Mouse (Mus musculus): ENCODE data around the gene Skor1.

Gene Skor1

DNA sequence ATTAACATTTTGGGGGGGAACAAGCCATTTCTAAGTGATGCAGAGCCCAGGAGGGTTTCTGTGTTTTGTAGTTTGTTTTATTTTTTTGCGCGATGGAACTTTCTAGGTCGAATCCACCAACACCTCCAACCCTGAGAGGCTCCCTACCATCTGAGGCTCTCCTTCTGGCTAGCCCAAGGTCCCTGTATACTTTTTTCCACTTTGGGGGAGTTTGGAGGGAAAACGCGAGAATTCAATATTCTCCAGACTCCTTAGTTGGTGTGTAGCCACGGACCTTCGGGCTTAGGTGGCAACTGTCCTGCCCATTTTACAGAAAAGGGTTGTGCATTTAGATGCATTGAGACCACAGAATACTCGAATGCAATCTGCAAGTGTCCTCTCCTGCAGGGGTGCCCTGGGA, 12.5 kb downstream of the Skor1 start:
- no peak for DNase-seq (ENCODE audit: inconsistent age in 2 of 2, low spot score in 1 of 2)

DNA sequence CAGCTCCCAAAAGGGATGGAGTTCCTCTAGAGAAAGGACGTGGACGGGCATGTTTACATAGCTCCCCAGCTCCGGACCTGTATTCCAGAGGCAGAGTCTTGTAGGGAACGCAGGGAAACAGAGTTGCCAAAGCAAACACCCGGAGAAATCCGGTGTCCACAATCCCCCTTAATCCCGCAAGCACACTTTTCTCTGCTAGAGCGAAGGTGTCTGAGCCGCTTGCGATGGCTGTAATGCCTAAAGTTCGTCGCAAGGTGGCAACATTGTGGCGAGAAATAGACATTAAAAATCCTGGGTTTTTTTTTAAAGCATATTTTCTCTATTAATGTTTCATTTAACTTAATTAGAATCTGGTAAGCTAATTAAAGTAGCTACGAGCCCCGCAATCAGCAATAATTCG, 13.0 kb downstream of the Skor1 start:
- DNase-seq (ENCODE audit: inconsistent age in 2 of 2, low spot score in 1 of 2) = peak; percentile 41 to 83

DNA sequence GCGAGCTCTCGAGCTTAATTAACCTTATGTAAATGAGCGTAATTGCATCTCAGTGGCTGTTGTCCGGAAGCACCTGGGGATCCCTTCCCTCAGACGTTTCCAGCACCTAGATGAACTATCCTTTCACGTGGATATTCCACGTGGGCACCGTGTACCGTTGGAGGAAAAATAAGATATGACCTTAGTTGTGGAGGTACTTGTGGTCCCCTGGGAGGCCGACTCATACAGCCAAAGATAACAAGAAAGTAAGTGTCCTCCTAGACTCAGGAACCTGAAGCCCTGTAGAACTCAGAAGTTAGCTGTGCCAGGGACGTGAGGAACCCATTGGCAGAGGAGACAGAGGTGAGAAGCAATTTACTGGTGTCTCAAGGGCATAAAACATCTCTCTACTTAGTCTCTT, 13.4 kb downstream of the Skor1 start:
- DNase-seq (ENCODE audit: inconsistent age in 2 of 2, low spot score in 1 of 2) = no peak

DNA sequence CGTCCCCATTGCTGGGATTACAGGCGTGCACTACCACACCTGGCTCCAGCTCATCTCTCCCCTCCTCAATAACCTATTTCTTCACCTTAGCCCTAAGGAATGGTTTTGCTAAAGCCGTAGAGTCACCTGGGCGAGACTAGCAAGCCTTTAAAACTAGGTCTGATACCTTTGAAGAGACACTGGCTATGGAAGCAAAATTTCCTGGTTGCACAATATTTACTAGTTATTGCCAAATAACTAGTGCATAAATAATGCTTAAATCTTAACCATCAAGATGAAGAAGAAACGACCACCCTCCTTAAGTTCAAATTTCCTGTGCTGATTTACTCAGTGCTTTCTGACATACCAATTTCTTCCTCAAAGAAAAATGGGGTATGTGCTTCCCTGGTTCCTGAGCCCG, 15.1 kb downstream of the Skor1 start:
- no peak for DNase-seq (ENCODE audit: inconsistent age in 2 of 2, low spot score in 1 of 2)

DNA sequence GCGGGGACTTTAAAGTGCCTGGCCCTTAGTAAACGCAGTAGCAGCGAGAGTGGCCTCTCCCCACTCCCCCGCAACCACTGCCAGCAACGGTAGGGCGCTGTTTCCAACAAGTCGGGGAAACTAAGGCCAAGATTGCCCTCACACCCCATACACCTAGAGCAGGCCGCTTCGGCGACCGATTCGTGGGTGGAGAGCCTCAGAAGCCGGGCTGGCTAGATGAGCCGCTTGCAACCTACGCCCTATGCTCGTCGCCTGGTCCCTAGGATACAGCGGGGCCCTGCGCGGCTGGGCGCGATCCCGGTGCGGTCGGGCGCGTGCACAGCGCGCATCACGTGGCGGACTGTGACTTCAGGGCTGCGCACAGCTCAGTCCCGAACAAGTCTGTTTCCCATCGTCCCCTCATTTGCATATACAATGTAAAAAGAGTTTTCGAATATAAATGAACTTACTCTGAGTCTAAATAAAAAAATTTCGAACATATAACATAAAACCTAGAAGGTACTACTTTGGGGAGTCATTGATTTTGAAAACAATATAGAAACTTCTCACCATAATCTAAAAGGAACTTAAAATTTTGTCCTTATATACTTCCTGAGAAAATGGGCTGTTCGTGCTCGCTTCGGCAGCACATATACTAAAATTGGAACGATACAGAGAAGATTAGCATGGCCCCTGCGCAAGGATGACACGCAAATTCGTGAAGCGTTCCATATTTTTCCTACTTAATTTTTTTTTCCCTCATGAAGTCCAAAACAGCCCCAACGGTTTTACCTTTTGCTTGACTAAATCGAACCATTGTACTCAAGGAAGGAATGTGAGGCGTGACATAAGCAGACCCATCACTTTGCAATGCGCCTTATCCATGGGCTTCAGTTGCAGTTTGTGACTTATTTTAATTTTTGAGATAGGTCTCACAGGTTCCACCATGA, 15.8 kb downstream of the Skor1 start:
- DNase-seq (ENCODE audit: inconsistent age in 2 of 2, low spot score in 1 of 2) = peak; percentile 97 to 98

DNA sequence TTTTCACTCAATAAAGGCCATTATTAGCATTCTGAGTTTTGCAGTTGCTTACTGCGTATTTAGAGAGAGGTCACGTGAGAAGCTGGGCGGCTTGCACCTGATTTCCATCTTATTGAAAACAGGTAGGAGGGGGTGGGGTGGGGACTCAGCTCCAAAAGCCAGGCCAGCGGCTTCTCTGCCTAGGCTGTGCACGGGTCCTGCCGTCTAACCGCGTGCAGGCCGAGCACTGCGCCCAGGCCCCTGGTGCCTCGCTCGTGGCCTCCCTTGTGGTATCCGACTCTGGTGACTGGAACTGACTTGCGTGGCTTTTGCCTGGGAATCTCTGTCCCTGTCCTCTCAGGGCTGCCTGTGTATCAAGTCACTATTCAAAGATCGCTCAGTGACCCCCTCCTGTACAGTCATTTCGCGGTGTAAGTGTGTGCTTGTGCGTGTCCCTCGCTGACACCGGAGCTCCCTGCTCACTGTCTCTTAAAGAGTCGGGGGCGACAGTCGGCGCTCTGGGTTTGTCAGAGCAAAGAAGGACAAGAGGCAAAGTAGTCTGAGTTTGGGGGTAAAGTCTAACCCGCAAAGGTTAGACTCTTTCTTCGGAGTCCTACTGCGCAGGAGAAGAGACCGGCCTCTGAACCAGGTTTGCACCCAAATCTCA, 16.7 kb downstream of the Skor1 start:
- DNase-seq (ENCODE audit: inconsistent age in 2 of 2, low spot score in 1 of 2) = peak; percentile 64 to 88

DNA sequence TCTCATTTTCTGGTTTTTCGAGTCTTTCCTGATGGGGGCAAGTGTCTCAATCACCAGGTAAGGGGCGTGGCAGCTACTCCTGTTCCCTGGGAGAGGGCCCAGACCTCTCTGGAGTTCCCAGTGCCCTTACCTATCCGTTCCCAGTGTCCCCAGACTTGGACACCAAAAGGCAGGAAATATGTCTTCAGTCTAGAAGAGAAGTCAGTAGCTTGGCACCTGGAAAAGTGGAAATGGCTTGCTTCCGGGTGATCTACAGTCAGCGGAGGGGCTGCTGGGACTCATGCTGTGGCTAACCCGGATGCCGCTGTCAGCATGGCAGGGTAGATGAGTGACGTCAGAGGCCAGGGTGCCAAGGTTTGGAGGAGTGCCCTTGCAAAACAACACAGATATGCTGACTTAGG, 19.1 kb downstream of the Skor1 start:
- peak in 1 of 2 experiments; percentile 41 for DNase-seq (ENCODE audit: inconsistent age in 2 of 2, low spot score in 1 of 2)

DNA sequence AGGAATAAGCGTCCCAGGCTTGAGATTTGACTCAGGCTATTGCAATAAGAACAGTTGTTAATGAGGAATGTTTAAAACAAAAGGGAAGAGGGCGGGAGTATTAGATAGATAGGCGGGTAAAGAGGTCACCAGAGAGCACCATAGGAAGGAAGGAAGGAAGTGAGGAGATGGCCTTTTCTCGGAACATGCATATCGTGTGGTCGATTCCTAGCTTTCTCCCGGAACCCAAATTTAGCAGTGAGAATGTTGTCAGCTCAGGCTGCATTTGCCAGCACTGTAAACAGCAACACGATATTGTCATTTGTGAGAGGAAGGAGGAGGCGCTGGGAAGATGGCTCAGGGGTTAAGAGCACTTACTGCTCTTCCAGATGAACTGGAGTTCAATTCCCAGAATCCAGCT, 24.2 kb downstream of the Skor1 start:
- DNase-seq (ENCODE audit: inconsistent age in 2 of 2, low spot score in 1 of 2) = no peak

DNA sequence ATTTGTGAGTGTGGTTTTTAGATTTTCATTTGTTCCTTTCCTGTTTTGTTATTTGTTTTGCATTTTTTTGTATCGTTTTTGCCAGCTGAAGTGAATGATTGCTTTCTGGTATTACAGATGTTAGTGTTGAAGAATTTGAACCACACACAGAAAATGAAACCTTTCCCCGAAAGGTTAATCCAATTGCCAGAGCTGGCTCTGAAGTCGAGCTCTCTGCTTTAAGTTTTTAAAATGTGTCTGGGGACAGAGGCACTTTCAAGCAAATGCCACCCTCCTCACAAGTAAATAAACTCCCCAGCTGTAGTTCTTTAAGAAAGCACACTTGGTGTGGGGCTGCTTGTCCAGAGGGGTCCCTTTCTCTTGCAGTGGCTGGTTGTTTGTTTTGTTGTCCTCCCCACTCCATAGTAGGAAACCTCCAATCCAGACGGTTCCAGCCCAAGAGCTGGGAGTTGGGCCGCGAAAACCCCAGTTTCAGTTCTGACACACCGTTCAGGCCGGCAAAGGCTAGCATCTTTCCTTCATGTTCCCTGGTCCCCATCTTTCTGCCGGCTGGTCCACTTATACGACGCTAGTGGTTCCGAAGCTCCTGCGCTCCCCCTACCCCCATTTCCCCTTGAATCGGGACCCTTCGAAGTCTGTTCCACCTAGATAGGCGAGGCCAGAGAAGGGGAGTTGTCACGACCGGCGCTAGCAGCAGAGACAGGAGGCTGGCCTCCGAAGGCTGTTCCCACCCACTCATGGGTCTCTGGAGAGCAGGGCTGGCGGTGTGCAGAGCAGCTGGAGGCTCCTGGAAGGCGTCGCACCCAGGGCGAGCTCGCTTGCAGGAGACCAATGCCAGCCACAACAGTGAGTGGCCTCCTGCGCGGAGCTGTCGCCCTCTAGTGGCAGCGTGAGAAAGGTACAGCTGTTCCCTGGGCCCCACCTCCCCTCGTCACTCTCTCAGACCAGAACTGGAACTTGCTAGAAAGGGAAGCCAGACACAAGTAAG, 25.0 kb downstream of the Skor1 start:
- peak; percentile 91 to 96 for DNase-seq (ENCODE audit: inconsistent age in 2 of 2, low spot score in 1 of 2)

DNA sequence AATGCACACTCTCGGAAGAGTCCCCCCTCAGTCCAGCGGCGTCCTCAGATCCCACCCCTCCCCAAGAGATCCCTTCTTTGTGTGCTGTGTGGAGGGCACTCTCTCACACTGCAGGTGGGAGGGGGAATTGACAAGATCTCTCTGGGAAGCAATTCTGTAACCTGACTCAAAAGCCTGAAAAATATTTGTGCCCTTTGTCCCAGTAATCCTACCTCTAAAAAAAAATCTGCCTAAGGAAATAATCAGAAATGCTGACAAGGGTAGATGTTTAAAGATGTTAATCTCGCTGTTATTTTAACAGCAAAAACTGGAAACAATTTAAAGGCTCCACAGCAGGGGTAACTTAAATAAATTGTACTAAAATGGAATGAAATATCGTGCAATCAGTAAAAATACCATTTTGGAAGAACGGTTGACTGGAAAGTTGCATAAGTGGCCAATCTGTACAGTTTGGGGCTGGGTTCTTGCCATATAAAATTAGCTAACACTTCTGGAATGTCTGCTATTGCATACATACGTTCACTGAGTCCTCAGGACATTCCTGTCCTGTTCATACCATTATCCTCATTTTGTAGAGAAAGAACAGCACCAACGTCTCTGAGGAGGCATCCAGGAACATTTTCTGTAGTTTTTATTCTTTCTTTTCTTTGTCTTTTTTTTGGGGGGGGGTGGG, 26.5 kb downstream of the Skor1 start:
- no peak for DNase-seq (ENCODE audit: inconsistent age in 2 of 2, low spot score in 1 of 2)

DNA sequence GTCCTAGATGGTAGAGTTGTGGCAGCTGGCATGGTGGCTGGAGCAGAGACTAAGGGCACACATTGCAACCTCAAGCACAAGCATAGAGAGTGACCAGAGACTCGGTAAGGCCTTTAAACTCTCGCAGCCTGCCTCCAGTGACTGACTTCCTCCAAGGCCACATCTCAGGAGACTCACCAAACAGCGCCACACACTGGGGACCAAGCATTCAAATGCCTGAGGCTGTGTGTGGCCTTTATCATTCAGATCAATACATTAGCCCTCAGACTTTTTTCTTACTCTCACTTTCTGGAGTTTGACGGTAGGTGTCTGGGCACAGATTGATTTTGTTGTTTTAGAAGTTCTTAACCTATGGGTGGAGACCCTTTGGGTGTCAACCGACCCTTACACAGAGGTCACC, 30.4 kb downstream of the Skor1 start:
- no peak for DNase-seq (ENCODE audit: inconsistent age in 2 of 2, low spot score in 1 of 2)

DNA sequence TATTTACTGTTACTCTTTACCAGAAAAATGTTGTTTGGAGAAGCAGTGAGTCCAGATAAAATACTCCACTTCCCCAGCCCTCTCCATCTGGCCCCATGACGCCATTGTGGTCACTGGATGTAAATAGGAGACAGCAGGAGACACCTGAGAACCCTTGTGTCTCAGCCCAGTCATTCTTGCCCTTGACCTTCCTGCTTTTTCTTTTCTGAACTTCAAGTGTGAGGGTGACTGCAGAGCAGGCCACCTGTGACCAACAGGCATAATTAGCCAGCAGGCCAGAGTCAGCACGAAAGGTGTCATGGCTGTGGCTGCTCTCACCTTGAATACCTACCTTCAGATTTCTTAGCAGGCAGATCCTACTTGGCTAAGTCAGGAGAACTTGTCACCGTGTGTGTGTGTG, 36.2 kb downstream of the Skor1 start:
- no peak for DNase-seq (ENCODE audit: inconsistent age in 2 of 2, low spot score in 1 of 2)

DNA sequence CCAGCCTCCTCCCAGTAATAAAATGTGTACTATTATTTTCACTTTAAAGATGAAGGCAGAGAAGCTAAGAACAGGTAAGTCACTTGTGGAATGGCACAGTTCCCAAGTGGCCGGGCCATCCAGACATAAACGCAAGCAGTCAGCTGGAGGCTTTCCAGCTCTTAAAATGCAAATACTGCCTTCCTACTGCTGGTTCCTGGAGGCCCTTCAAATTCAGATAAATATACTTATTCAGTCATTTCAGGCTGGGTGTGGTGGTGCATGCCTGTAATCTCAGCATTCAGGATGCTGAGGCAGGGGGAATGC, 39.0 kb downstream of the Skor1 start:
- DNase-seq (ENCODE audit: inconsistent age in 2 of 2, low spot score in 1 of 2) = no peak

DNA sequence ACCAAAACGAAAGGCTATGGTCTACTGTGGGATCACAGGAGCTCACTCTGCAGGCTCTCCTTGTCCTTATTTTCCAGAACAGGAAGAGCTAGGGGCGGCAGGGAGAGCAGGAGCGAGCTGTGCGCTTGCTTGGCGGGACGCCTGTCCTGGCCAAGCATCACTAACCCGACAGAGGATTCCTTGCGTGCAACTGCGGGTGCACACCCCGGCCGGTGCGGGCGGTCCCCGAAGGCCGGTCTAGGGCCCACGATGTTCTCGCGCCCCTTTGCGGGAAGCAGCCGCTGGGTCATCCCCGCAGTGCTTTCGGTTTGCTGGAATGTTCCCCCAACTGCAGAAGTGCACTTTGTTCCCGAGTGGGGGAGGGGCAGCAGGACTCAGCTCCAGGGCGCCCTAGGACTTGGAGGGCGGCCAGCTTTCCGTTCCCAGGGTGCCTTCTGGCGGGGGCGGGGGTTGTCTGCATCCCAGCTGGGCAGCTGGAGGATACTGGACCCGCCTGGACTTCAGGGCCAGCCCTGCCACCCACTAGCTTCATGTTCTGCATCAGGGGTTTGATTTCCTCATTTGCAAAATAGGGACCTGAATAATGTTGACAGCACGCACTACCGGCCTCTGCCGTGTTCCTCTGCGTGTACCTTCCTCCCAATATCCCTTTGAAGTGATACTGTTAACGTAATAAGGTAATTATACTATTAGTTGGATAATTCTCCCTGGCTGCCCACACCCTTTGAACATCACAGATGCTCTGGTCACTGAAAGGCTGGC, 39.6 kb downstream of the Skor1 start:
- DNase-seq (ENCODE audit: inconsistent age in 2 of 2, low spot score in 1 of 2) = peak; percentile 95 to 96

DNA sequence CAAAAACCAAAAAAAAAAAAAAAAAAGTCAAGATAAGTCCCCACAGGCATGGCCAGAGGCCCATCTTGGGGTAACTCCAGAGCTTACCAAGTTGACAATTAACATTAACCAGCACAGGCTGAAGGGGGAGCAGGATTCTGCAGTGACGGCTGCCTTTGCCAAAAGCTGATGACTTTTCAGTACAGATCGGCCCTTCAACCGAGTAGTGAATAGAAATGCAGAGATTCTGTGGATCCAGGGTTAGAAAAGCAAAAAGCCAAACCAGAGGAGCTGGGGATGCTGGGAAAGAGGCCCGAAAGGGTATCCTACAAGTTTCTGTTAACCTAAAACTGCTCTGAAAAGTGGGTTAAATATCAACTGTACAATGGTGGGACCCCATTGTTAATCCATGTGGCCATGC, 40.2 kb downstream of the Skor1 start:
- DNase-seq (ENCODE audit: inconsistent age in 2 of 2, low spot score in 1 of 2) = peak in 1 of 2 experiments; percentile 33

DNA sequence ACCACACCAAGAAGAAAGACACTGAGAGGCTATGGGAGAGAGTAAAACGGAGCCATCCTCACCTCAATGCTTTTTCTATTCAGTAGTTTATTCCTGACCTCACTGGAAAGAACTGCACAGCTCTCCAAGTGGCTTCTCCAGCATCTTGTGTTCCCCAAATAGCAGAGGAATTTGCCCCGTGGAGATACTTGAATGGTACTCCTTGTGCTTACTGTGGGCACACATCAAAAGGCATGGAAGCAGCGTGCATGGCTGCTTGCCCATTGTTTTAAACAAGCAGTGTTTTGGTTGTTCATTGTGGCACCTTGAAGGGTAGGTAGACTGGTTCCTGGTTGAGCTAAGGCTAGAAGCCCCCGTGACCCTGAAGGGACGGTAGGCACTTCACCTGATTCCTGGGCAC, 48.1 kb downstream of the Skor1 start:
- DNase-seq (ENCODE audit: inconsistent age in 2 of 2, low spot score in 1 of 2) = no peak

DNA sequence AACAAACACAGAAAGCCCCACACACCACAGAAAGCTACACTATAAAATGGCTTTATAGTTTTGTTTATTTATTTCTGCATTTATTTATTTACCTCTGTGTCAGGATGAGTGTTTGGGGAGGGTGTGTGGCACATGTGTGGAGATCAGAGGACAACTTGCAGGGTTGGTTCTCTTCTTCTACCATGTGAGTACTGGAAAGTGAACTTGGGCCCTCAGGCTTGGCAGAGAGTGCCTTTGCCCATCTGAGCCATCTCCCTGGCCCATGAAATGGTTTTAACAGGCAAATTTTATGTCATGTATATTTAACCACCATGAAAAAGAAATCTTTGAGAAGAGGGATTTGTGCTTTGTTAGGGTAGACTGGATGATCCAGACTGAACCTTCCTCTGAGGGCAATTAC, 48.9 kb downstream of the Skor1 start:
- no peak for DNase-seq (ENCODE audit: inconsistent age in 2 of 2, low spot score in 1 of 2)

DNA sequence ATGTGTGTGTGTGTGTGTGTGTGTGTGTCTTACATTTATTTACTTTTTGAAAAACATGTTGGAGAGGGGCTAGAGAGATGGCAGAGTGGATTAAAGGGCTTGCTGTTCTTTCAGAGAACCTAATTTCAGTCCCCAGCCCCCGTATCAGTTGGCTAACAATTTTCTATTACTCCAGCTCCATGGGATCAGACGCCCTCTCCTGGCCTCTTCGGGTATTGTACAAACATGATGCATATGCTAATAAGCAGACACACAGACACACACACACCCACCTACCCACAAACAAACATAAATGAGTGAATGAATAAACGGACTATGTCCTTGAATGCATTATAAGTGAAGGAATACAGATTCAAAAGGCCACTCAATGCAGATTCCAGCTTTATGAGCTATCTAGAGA, 49.4 kb downstream of the Skor1 start:
- no peak for DNase-seq (ENCODE audit: inconsistent age in 2 of 2, low spot score in 1 of 2)

DNA sequence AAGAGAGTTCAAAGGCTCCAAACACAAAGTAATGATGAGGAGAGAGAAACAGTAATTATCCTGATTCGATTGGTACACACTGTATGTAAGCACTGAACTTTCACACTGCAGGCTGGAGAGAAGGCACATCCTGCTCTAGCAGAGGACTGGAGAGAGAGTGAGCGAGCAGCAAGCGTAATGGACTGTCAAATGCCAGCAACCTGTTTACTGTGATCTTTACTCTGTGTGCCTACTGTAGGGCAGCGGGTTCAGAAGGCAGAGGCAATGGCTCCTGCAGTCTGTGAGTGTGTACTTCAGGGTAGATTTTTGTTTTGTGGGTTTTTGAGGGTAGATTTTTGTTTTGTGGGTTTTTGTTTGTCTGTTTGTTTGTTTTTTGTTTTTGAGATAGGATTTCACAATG, 49.9 kb downstream of the Skor1 start:
- DNase-seq (ENCODE audit: inconsistent age in 2 of 2, low spot score in 1 of 2) = no peak

DNA sequence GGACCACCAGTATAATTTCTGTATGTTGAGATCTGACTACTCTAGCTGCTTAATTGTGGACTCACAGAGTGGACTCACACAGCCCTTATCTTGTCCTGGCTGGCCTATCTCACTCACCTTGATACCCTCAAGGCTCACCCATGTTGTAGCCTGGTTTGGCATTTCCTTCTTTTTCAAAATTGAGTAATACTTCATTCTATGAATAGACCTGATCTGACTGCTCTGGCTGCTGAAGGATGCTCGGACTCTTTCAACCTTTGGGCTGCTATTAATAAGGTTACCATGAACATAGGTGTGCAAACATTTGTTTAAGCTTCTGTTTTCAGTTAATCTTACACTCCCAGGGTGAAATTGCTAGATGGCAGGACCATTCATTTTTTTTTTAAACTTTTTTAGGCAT, 51.6 kb downstream of the Skor1 start:
- no peak for DNase-seq (ENCODE audit: inconsistent age in 2 of 2, low spot score in 1 of 2)
